Mouse (Mus musculus) lung, postnatal 0 days (tissue): ENCODE data around the gene Klc3. TPM values are rescaled to one million over a fixed set of nuclear protein-coding genes. Genes with fewer than 3 reads are reported as not detected.

ENCODE experiments used
- ATAC-seq: fragments of 200-750 bp; cut with Nextera tagmentation; 2 replicates; pipeline ENCODE4 v1.8.0; 2017; ENCODE audit warnings: moderate library complexity
- DNase-seq: peaks from one replicate; pipeline ENCODE4 v3.0.0-alpha.2; 2016; ENCODE audit warnings: low spot score
- H3K27ac ChIP-seq: fragments of 300-500 bp; sonication (generic); 2 replicates; pipeline ENCODE4 v1.5.1; 2014; ENCODE audit warnings: antibody characterized with exemption, mild to moderate bottlenecking, low read length, mixed read lengths
- H3K27me3 ChIP-seq: fragments of 300-500 bp; sonication (generic); replicated peaks from 2 replicates; pipeline ENCODE4 v1.6.1; 2014; ENCODE audit warnings: low read length, mixed read lengths; ENCODE audit not compliant: insufficient read depth
- H3K36me3 ChIP-seq: fragments of 300-500 bp; sonication (generic); 2 replicates; pipeline ENCODE4 v1.6.1; 2014; ENCODE audit warnings: low read length, mixed read lengths; ENCODE audit not compliant: insufficient read depth
- H3K4me1 ChIP-seq: fragments of 300-500 bp; sonication (generic); 2 replicates; pipeline ENCODE4 v1.6.1; 2014; ENCODE audit warnings: antibody characterized with exemption, low read depth, low read length, mixed read lengths; ENCODE audit not compliant: insufficient read depth
- H3K4me2 ChIP-seq: fragments of 300-500 bp; sonication (generic); replicated peaks from 2 replicates; pipeline ENCODE4 v1.6.1; 2014; ENCODE audit warnings: low read depth, mild to moderate bottlenecking, low read length, moderate library complexity, mixed read lengths
- H3K4me3 ChIP-seq: fragments of 300-500 bp; sonication (generic); 2 replicates; pipeline ENCODE4 v1.5.1; 2014; ENCODE audit warnings: low read depth, low read length
- H3K9ac ChIP-seq: fragments of 300-500 bp; sonication (generic); replicated peaks from 2 replicates; pipeline ENCODE4 v1.6.1; 2014; ENCODE audit warnings: low read depth, mild to moderate bottlenecking
- H3K9me3 ChIP-seq: fragments of 300-500 bp; sonication (generic); 2 replicates; pipeline ENCODE4 v1.6.1; 2016; ENCODE audit warnings: low read length, mixed read lengths
- CTCF ChIP-seq: IDR thresholded peaks from 2 replicates; pipeline ENCODE4 v1.5.1; 2016; ENCODE audit warnings: antibody characterized with exemption, mild to moderate bottlenecking
- EP300 ChIP-seq: IDR thresholded peaks from 2 replicates; pipeline ENCODE4 v1.6.1; 2016; ENCODE audit warnings: antibody characterized with exemption, mild to moderate bottlenecking, control low read depth
- WGBS: fragments of 180-500 bp; shearing (Covaris S2); extraction: QIAGEN DNeasy Blood & Tissue Kit; methylation state at CpG from one replicate; pipeline ENCODE4 v1.1.7; 2014; 5-methylcytosine and 5-hydroxymethylcytosine counted together
- polyA plus RNA-seq: library from polyadenylated mRNA; unstranded; fragments of >200 nt; fragmentation: Nextera tagmentation; extraction: Ambion mirVana; gene quantifications from 2 replicates; pipeline ENCODE4 v1.2.1, GENCODE M21; 2015

The Klc3 gene
- polyA plus RNA-seq, 1 experiment from 2014 or later, result 28.1 TPM

- H3K36me3 ChIP-seq, result peaks cover 40% of the 10 kb centered on the region
- no peak overlapping the region for H3K4me3 ChIP-seq
- no peak for ATAC-seq
- 88% methylated on average over 8 of the region's 9 CpGs for WGBS
- no peak for TF ChIP-seq CTCF
- no peak for TF ChIP-seq EP300
- H3K9ac ChIP-seq, result no peak overlapping the region
- H3K27ac ChIP-seq, result no peak overlapping the region
- no peak overlapping the region for H3K4me2 ChIP-seq
- no peaks in the 10 kb centered on the region for H3K4me1 ChIP-seq
- no peak for DNase-seq
- no peaks in the 10 kb centered on the region for H3K27me3 ChIP-seq
- no peaks in the 10 kb centered on the region for H3K9me3 ChIP-seq
Measured at GRCm38 (mm10) chr7:19437048-19437447, 33.1 kb upstream of the Klc3 start.

GRCm38 (mm10) chr7:19436276-19436675, 32.4 kb upstream of the Klc3 start:
- Histone ChIP-seq H3K9me3 (no peaks in the 10 kb centered on the region), H3K4me3 (no peak overlapping the region), H3K9ac (no peak overlapping the region), H3K27ac (no peak overlapping the region), H3K4me1 (no peaks in the 10 kb centered on the region), H3K27me3 (no peaks in the 10 kb centered on the region), H3K36me3 (peaks cover 48% of the 10 kb centered on the region), H3K4me2 (no peak overlapping the region)
- DNase-seq, result no peak
- WGBS, result 94% methylated on average over 2 of the region's 2 CpGs
- TF ChIP-seq EP300 (no peak), CTCF (no peak)
- ATAC-seq, result no peak

GRCm38 (mm10) chr7:19432475-19432874, 28.6 kb upstream of the Klc3 start:
- ATAC-seq (no peak), DNase-seq (no peak)
- no peaks in the 10 kb centered on the region for H3K4me1 ChIP-seq
- H3K36me3 ChIP-seq, result peaks cover 76% of the 10 kb centered on the region
- H3K9me3 ChIP-seq, result no peaks in the 10 kb centered on the region
- H3K4me3 ChIP-seq, result no peak overlapping the region
- H3K27me3 ChIP-seq, result no peaks in the 10 kb centered on the region
- no peak overlapping the region for H3K9ac ChIP-seq
- no peak for TF ChIP-seq EP300
- peak; percentile 53 for TF ChIP-seq CTCF
- no peak overlapping the region for H3K27ac ChIP-seq
- WGBS, result 90% methylated on average over 2 of the region's 2 CpGs
- no peak overlapping the region for H3K4me2 ChIP-seq

- Histone ChIP-seq H3K36me3 (peaks cover 72% of the 10 kb centered on the region), H3K9ac (no peak overlapping the region), H3K4me1 (no peaks in the 10 kb centered on the region), H3K4me3 (no peak overlapping the region), H3K27ac (no peak overlapping the region), H3K9me3 (no peaks in the 10 kb centered on the region), H3K27me3 (no peaks in the 10 kb centered on the region), H3K4me2 (no peak overlapping the region)
- TF ChIP-seq EP300, result no peak
- TF ChIP-seq CTCF, result no peak
- ATAC-seq (peak; percentile 49), DNase-seq (peak; percentile 61)
- 73% methylated on average over 6 of the region's 6 CpGs for WGBS
Measured at GRCm38 (mm10) chr7:19430402-19430801, 26.5 kb upstream of the Klc3 start.

- DNase-seq (no peak), ATAC-seq (no peak)
- Histone ChIP-seq H3K9ac (no peak overlapping the region), H3K4me3 (no peak overlapping the region), H3K36me3 (peaks cover 72% of the 10 kb centered on the region), H3K4me2 (no peak overlapping the region), H3K27ac (no peak overlapping the region), H3K9me3 (no peaks in the 10 kb centered on the region), H3K27me3 (no peaks in the 10 kb centered on the region), H3K4me1 (no peaks in the 10 kb centered on the region)
- 73% methylated on average over 8 of the region's 8 CpGs for WGBS
- TF ChIP-seq EP300 (no peak), CTCF (no peak)
Measured at GRCm38 (mm10) chr7:19429726-19430125, 25.8 kb upstream of the Klc3 start.

- Histone ChIP-seq H3K9ac (no peak overlapping the region), H3K4me2 (no peak overlapping the region), H3K27me3 (no peaks in the 10 kb centered on the region), H3K27ac (no peak overlapping the region), H3K4me3 (no peak overlapping the region), H3K4me1 (no peaks in the 10 kb centered on the region), H3K36me3 (peaks cover 57% of the 10 kb centered on the region), H3K9me3 (no peaks in the 10 kb centered on the region)
- no peak for ATAC-seq
- DNase-seq, result no peak
- no peak for TF ChIP-seq CTCF
- TF ChIP-seq EP300, result no peak
- WGBS, result 83% methylated on average over 15 of the region's 15 CpGs
Measured at GRCm38 (mm10) chr7:19427999-19428650, 24.2 kb upstream of the Klc3 start.

- Histone ChIP-seq H3K27ac (no peak overlapping the region), H3K4me3 (no peak overlapping the region), H3K4me1 (no peaks in the 10 kb centered on the region), H3K27me3 (no peaks in the 10 kb centered on the region), H3K4me2 (no peak overlapping the region), H3K9ac (no peak overlapping the region), H3K9me3 (no peaks in the 10 kb centered on the region), H3K36me3 (peaks cover 45% of the 10 kb centered on the region)
- WGBS, result 86% methylated on average over 6 of the region's 6 CpGs
- DNase-seq (no peak), ATAC-seq (no peak)
- TF ChIP-seq EP300 (no peak), CTCF (no peak)
Measured at GRCm38 (mm10) chr7:19426888-19427287, 23.0 kb upstream of the Klc3 start.
